Mouse (Mus musculus): ENCODE data around the gene Mllt10. TPM values are rescaled to one million over a fixed set of nuclear protein-coding genes. Genes with fewer than 3 reads are reported as not detected.

Mllt10 gene
- polyA plus RNA-seq, 1 experiment from 2014 or later = 53.4 TPM

DNA sequence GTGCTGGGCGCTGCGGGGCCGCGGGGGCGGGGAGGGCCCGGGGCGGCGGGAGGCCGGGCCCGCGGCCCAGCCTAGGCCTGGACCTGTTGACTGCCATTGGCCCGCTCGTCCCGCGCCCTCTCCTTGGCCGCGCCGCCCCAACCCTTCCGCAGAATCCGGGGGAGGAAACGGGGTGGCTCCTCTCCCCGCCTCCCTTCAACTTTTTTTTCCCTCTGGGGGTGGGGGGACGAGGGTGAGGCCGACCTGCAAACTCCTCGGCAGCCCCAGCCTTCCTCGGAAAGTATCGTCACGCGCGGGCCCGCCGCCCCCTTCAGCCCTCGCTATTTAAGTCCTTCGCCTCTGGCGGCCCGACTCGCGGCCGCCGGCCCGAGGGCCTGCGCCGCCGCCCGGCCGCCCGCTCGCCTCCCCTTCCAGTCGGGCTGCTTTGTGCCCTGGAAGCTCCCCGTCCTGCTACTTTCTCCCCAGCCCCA, 1.8 kb downstream of the Mllt10 start:
- peak; percentile 98 for ATAC-seq (ENCODE audit: insufficient number of reproducible peaks, low FRiP score, low TSS enrichment, low read depth)
- Histone ChIP-seq H3K9ac (peak overlapping the region; percentile 68), H3K9me3 (no peaks in the 10 kb centered on the region), H3K36me3 (no peaks in the 10 kb centered on the region), H3K4me3 (peak overlapping the region; percentile 65), H3K4me2 (peak overlapping the region; percentile 78), H3K4me1 (peaks cover 4% of the 10 kb centered on the region; the same call in 1 of the 2 replicates), H3K27ac (peak overlapping the region; percentile 98), H3K27me3 (no peaks in the 10 kb centered on the region)
- WGBS = 1% methylated on average over 39 of the region's 50 CpGs

GRCm38 (mm10) chr2:18057336-18058145, 2.5 kb downstream of the Mllt10 start:
- Histone ChIP-seq H3K4me3 (peak overlapping the region; percentile 65), H3K4me2 (peak overlapping the region; percentile 78), H3K4me1 (peaks cover 4% of the 10 kb centered on the region; the same call in 1 of the 2 replicates), H3K27me3 (no peaks in the 10 kb centered on the region), H3K9me3 (no peaks in the 10 kb centered on the region), H3K27ac (peak overlapping the region; percentile 98), H3K9ac (peak overlapping the region; percentile 68), H3K36me3 (no peaks in the 10 kb centered on the region)
- whole genome bisulfite sequencing = under 1% methylated on average over 48 of the region's 48 CpGs
- no peak for ATAC-seq (ENCODE audit: insufficient number of reproducible peaks, low FRiP score, low TSS enrichment, low read depth)

- Histone ChIP-seq H3K9ac (peak overlapping the region; percentile 68), H3K9me3 (no peaks in the 10 kb centered on the region), H3K27me3 (no peaks in the 10 kb centered on the region), H3K4me1 (peaks cover 4% of the 10 kb centered on the region; the same call in 1 of the 2 replicates), H3K36me3 (no peaks in the 10 kb centered on the region), H3K4me3 (peak overlapping the region; percentile 65), H3K27ac (peak overlapping the region; percentile 98), H3K4me2 (peak overlapping the region; percentile 78)
- ATAC-seq (ENCODE audit: insufficient number of reproducible peaks, low FRiP score, low TSS enrichment, low read depth) = no peak
- WGBS = 24% methylated on average over 9 of the region's 9 CpGs
These were observed 3.2 kb downstream of the Mllt10 start for GRCm38 (mm10) chr2:18058146-18058708.

DNA sequence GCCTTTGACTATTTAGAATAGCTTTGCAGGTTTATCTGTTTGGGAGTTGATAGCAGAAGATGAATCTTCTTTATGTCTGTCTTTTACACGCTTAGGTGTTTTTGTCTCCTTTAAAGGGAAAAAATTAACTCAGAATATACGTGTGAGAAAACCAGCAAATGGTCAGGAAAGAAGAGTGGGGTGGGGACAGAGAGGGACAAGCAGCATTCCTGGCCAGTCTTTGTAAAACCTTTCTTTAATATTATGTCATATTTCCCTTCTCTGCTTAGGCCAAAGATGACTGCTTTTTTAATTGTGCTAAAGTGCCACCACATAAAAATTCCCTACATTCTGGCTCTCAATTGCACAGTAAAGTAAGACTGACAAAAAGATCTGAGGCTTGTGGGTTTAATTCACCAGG, 4.0 kb downstream of the Mllt10 start:
- Histone ChIP-seq H3K4me3 (no peak overlapping the region), H3K9ac (no peak overlapping the region), H3K36me3 (no peaks in the 10 kb centered on the region), H3K27me3 (no peaks in the 10 kb centered on the region), H3K9me3 (no peaks in the 10 kb centered on the region), H3K4me2 (no peak overlapping the region), H3K4me1 (peaks cover 4% of the 10 kb centered on the region; the same call in 1 of the 2 replicates), H3K27ac (no peak overlapping the region)
- 63% methylated on average over 2 of the region's 2 CpGs for WGBS
- ATAC-seq (ENCODE audit: insufficient number of reproducible peaks, low FRiP score, low TSS enrichment, low read depth) = no peak

DNA sequence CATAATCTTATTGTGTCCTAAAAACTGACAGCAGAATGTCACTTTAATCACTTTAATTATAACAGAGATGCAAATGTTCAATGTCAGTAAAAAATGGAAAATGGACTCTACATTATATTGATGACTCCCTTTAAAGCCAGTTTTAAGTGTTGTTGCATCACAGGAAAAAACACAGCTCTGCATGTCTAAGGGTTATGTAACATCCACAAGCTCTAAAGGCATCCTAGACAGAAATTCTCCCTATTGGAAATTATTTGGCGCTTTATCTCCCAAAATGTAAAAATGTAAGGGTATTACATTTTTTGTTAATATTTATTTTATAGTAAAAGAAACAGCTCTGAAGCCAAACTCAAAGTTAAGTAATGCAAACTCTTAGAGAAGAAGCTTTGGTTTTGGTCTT, 4.9 kb downstream of the Mllt10 start:
- Histone ChIP-seq H3K4me3 (no peak overlapping the region), H3K27me3 (no peaks in the 10 kb centered on the region), H3K9me3 (no peaks in the 10 kb centered on the region), H3K9ac (no peak overlapping the region), H3K4me1 (peaks cover 4% of the 10 kb centered on the region; the same call in 1 of the 2 replicates), H3K36me3 (no peaks in the 10 kb centered on the region), H3K4me2 (no peak overlapping the region), H3K27ac (no peak overlapping the region)
- WGBS = 92% methylated on average over 1 of the region's 1 CpGs
- ATAC-seq (ENCODE audit: insufficient number of reproducible peaks, low FRiP score, low TSS enrichment, low read depth) = no peak

GRCm38 (mm10) chr2:18060396-18060795, 5.4 kb downstream of the Mllt10 start:
- WGBS = 91% methylated on average over 1 of the region's 1 CpGs
- no peaks in the 10 kb centered on the region for H3K27me3 ChIP-seq
- peaks cover under 1% of the 10 kb centered on the region for H3K4me1 ChIP-seq
- no peaks in the 10 kb centered on the region for H3K36me3 ChIP-seq
- no peak overlapping the region for H3K27ac ChIP-seq
- no peak overlapping the region for H3K9ac ChIP-seq
- no peaks in the 10 kb centered on the region for H3K9me3 ChIP-seq
- H3K4me2 ChIP-seq = no peak overlapping the region
- no peak for ATAC-seq (ENCODE audit: insufficient number of reproducible peaks, low FRiP score, low TSS enrichment, low read depth)
- H3K4me3 ChIP-seq = no peak overlapping the region

- Histone ChIP-seq H3K4me2 (peak overlapping the region; percentile 53), H3K36me3 (0 out of 2 replicates have a peak, but pooled peaks cover 6% of the 10 kb centered on the region), H3K9me3 (no peaks in the 10 kb centered on the region), H3K27me3 (no peaks in the 10 kb centered on the region), H3K27ac (peak overlapping the region; percentile 100), H3K9ac (peak overlapping the region; percentile 92), H3K4me3 (peak overlapping the region; percentile 79), H3K4me1 (peaks cover 9% of the 10 kb centered on the region)
- ATAC-seq (ENCODE audit: insufficient number of reproducible peaks, low FRiP score, low TSS enrichment, low read depth) = peak; percentile 10; the same call in 1 of the 2 replicates
- WGBS = 0% methylated on average over 18 of the region's 18 CpGs
These were observed 8.8 kb downstream of the Mllt10 start for GRCm38 (mm10) chr2:18063763-18064251.

GRCm38 (mm10) chr2:18064356-18064858, 9.4 kb downstream of the Mllt10 start:
- WGBS = under 1% methylated on average over 54 of the region's 58 CpGs
- Histone ChIP-seq H3K27ac (peak overlapping the region; percentile 100), H3K4me3 (peak overlapping the region; percentile 79), H3K9ac (peak overlapping the region; percentile 92), H3K4me1 (peaks cover 9% of the 10 kb centered on the region), H3K36me3 (0 out of 2 replicates have a peak, but pooled peaks cover 6% of the 10 kb centered on the region), H3K27me3 (no peaks in the 10 kb centered on the region), H3K4me2 (peak overlapping the region; percentile 67), H3K9me3 (no peaks in the 10 kb centered on the region)
- ATAC-seq (ENCODE audit: insufficient number of reproducible peaks, low FRiP score, low TSS enrichment, low read depth) = peak; percentile 98

GRCm38 (mm10) chr2:18064941-18065707, 10.1 kb downstream of the Mllt10 start:
- peak overlapping the region; percentile 67 for H3K4me2 ChIP-seq

DNA sequence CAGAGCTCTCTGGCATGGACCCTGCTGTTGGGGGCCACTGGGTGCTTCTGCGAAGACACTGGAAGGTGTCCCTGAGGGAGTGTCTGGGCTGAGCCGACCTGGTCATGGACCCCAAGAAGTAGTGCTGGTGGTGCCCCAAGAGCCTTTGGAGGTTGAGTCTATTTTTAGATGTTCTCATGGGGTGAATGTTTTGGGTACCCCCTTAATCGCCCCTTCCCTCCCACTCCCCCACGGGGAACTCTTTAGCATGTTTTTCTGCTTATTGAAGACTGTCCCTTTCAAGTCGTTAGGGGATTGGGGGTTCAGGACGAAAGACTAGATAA, 10.6 kb downstream of the Mllt10 start:
- peak; percentile 15; the same call in 1 of the 2 replicates for ATAC-seq (ENCODE audit: insufficient number of reproducible peaks, low FRiP score, low TSS enrichment, low read depth)
- 0 out of 2 replicates have a peak, but pooled peaks cover 6% of the 10 kb centered on the region for H3K36me3 ChIP-seq
- no peaks in the 10 kb centered on the region for H3K27me3 ChIP-seq
- H3K9me3 ChIP-seq = no peaks in the 10 kb centered on the region
- H3K4me2 ChIP-seq = peak overlapping the region; percentile 67
- H3K9ac ChIP-seq = peak overlapping the region; percentile 47
- H3K4me1 ChIP-seq = peaks cover 9% of the 10 kb centered on the region
- H3K27ac ChIP-seq = peak overlapping the region; percentile 82
- 4% methylated on average over 6 of the region's 6 CpGs for WGBS
- peak overlapping the region; percentile 79 for H3K4me3 ChIP-seq

More at GRCm38 (mm10) chr2:18064941-18065707, 10.1 kb downstream of the Mllt10 start:
- Histone ChIP-seq H3K27ac (peak overlapping the region; percentile 100), H3K4me3 (peak overlapping the region; percentile 79), H3K36me3 (0 out of 2 replicates have a peak, but pooled peaks cover 6% of the 10 kb centered on the region), H3K4me1 (peaks cover 9% of the 10 kb centered on the region), H3K9ac (peak overlapping the region; percentile 92), H3K27me3 (no peaks in the 10 kb centered on the region), H3K9me3 (no peaks in the 10 kb centered on the region)
- under 1% methylated on average over 73 of the region's 85 CpGs for WGBS
- peak; percentile 50 for ATAC-seq (ENCODE audit: insufficient number of reproducible peaks, low FRiP score, low TSS enrichment, low read depth)

GRCm38 (mm10) chr2:18066436-18066835, 11.4 kb downstream of the Mllt10 start:
- Histone ChIP-seq H3K4me3 (no peak overlapping the region), H3K27ac (no peak overlapping the region), H3K9me3 (no peaks in the 10 kb centered on the region), H3K27me3 (no peaks in the 10 kb centered on the region), H3K36me3 (0 out of 2 replicates have a peak, but pooled peaks cover 11% of the 10 kb centered on the region), H3K4me2 (no peak overlapping the region), H3K4me1 (peaks cover 9% of the 10 kb centered on the region), H3K9ac (no peak overlapping the region)
- no peak for ATAC-seq (ENCODE audit: insufficient number of reproducible peaks, low FRiP score, low TSS enrichment, low read depth)

All from limb, embryonic 15.5 days (tissue).